Mouse (Mus musculus) c-Kit-positive CD71-negative TER-119-negative erythroid progenitor cells, embryonic 14.5 days (primary cell): ENCODE measurements around the gene 1700020D05Rik.

Experiments used
- DNase-seq: peaks from one replicate; pipeline ENCODE4 v3.0.0-alpha.2; 2013; ENCODE audit warnings: low read depth

Gene 1700020D05Rik

DNA sequence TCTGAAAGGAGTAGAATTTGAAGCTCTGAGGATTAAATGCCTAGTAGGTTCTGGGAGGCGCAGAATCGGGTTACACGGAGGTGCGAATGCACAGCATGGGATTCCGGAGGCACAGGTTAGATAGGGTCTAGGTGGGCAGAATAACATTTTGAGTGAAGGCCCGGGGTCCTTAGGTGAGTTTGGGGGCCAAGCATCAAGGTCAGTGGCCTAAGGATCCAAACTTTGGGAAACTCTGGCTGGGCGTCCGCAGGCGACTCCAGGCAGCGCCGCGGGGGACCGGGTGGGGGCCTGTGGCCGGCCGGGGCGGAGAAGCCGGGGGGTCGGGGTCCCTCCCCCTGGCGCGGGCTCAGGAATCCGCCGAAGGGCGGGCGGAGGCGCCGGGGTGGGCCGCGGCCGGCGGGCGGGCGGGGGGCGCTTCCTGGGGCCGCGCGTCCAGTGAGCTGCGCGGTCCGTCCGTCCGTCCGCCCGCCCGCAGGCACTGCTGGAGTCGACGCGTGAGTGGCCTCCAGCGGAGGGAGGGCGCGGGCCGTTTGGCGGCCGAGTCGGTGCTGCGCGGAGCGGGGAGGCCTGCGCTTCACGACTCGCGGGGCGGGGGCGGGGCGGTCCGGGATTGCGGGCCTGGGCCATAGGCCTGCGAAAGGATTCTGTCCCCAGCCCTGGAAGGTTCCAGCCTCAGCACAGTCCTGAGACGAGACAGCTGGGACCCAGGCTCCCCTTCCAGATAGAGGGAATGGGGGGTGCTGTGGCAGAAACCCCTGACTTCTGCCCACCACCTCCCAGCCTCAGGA, 29.1 kb downstream of the 1700020D05Rik start:
- DNase-seq: no peak

DNA sequence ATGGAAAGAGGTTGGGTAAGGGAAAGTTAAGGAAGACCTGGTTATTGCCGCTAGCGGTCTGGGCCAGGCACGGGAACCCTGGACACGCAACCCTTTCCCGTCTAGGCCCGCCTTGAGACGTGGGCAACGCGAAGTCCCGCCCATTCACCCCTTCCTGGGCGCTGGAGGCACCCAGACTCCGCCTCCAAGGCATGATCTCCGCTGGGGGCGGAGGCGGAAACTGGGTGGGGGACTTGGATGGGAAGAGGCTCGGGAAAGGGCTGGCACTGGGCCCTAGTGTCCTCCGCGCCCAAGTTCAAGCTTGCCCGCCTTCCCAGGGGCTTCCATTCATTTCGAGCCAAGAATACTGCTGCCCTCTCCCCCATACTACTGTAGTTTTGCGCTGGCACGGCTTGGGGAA, 29.9 kb downstream of the 1700020D05Rik start, which contains the start of gene Efemp2:
Efemp2 (plus strand) TSS at position 235 of the 400 bp plus-strand sequence.
- DNase-seq: no peak

DNA sequence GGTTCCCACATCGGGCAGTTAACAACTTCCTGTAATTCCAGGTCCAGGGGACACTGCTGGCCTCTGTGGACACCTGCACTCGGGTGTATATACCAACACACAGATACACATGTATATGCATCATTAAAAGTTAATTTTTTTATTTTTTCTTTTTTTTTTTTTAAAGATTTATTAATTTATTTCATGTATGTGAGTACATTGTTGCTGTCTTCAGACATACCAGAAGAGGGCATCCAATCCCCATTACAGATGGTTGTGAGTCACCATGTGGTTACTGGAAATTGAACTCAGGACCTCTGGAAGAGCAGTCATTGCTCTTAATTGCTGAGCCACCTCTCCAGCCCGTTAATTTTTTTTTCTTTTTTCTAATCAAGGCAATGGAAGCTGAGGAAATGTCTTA, 30.7 kb downstream of the 1700020D05Rik start:
- DNase-seq: no peak

DNA sequence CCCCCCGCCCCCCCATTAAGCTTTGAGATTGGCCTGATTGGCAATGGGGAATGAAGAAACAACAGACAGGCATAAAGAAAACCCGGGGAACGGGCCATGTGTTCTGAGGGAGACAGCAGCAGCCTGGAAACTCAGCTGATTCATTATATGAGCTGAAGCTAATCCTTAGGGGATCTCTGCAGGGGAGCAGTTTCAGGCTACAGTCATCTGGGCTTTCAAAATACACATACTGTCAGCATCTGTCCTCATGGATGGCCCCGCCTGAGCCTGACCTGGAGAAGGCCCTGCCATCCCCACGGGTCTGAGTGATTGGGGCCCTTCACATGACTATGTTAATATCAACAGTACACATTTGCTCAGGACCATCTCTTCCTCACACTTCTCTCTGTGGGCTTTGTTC, 31.7 kb downstream of the 1700020D05Rik start:
- DNase-seq: no peak

DNA sequence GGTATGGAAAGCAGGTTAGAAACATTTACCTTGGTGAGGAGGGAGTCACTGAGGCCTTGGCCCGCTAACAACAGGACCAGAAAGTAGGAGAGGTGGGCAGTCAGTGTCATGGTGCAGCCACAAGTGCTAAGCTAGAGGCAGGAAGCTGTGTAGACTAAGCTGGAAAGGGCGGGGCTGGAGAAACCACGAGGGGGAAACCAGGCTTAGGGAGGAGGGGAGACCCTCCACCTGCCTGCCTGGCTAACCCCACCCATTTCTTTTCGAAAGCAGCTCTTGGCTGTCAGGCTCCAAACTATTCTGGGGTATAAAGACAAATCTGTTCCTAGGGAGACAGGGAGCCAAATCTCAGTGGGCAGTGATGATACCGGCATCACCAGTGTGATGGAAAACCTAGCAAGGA, 35.2 kb downstream of the 1700020D05Rik start, which contains the start of gene Ctsw:
Ctsw (minus strand) TSS at position 134 of the 400 bp plus-strand sequence.
- no peak for DNase-seq

DNA sequence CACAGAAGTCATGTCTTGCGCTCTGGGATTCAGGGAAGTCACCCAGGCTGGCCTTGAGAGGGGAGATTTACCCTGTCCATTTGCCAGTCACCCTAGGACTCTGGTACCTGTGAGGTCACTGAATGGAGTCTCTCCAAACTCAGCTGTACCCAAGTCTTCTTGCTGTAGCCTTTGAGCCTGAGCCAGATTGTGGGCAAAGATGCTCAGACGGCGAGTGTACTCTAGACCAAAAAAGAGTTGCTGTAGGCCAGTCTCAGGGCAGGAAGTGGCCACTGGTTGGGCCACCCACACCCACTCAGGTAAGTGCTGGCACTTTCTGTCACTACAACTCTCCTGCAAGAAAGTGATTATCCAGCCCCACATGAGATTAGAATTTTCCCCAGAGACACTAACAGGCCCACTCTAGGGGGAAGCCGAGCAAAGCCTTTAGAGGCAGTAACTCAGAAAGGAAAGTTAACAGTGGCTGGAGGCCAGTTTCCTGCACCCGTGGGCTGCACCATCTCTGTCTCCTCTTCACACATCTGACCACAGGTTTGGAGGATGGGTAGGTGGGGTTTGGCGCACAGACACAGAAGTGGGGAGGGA, 36.6 kb downstream of the 1700020D05Rik start:
- DNase-seq: no peak

DNA sequence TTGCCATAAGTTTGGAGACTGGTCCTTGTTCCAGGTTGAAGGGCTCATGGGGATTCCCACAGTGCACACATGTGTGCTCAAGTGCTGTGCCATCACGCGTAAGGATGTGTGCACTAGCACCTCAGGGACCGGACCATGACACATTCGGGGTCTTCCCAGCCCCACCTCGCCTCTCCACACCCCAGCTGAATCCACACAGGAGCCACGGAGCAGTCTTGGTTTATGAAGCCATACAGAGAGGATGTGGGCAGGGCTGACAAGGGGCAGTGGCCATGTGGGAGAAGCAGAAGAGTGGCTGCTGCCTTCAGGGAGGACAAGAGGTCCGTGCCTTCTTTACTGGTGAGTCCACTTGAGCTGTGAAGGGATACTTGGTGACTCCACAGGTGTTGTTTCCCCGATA, 38.5 kb downstream of the 1700020D05Rik start:
- DNase-seq: no peak

DNA sequence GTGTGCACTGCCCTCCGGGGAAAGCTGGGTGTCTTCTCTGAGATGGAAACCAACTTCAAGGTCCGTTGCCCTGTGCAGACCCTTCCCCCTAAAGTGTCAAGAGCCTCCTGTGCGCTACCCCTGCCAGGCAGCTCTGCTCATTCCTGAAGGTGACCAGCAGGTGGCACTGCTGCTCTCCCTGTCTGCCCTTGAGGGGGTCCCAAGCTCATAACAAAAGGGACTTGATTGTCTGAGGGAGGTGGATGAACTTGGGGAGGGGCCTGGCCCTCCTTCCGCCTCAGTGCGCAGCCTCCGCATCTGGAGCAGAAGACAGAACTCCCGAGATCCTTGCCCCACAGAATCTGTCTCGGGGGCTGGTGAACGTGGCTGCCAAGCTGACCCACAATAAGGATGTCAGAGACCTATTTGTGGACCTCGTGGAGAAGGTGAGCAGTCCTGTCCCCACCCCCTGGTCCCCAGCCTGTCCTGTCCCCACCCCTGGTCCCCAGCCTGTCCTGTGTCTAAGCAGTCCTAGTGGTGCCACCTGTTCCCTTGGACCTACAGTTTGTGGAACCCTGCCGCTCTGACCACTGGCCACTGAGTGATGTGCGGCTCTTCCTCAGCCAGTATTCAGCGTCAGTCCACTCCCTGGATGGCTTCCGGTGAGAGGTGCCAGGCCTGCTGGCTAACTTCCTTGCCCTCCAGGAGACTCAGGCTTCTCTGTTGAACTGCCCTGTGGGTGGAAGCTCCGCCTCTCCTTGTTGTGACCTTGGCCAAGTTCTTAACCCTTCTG, 39.6 kb downstream of the 1700020D05Rik start:
- DNase-seq: no peak

DNA sequence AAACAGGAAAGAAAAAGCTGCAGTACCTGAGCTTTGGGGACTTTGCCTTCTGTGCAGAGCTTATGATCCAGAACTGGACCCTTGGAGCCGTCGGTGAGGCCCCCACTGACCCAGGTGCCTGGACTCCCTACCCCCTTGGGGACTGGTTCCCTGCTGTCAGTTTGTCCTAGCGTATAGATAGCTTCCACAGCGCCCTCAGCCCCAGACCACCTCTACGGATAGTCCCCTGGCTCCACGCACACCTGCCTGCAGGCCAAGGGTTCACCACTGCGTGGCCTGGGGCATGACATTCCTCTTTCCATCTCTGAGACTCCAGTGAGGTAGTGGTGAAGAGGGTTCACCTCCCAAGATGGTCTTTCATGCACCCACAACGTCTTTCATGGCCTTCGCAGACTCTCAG, 40.4 kb downstream of the 1700020D05Rik start:
- no peak for DNase-seq

DNA sequence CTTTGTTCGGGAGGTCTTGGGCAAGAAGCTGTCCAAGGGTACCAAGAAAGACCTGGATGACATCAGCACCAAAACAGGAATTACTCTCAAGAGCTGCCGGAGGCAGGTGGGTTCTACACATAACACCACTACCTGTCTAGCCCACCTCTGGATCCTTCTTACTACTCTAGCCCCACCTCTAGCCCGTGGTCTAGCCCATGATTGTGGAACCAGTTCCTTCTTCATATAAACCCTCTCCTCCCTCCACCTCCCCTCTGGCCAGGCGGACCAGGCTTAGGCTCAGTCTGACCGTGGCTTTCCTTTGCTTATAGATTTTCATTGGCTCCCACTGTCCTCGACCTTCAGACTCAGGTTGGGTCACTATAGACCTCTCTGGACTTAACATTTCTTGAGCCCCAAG, 42.2 kb downstream of the 1700020D05Rik start:
- DNase-seq: no peak

DNA sequence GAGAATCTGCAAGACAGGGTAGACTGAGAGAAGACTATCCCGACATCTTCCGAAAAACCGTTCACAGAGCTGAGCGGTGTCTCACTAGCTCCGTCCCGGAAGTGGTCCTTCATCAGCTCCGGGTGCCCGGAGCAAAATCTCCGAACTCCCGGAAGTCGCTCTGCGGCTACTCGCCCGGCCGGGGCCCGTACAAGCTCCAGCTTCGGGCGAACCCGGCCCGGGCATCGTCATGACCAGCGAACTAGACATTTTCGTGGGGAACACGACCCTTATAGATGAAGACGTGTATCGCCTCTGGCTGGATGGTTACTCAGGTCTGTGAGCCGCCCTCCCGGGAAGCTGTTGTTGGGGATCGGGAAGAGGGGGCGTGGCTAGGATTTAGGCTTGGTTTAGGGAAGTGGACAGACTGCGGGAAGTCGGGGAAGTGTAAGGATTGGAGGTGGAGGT, 43.1 kb downstream of the 1700020D05Rik start, which contains the start of gene Fibp:
Fibp (plus strand) TSS at position 151 of the 447 bp plus-strand sequence.
- peak; percentile 73 for DNase-seq

DNA sequence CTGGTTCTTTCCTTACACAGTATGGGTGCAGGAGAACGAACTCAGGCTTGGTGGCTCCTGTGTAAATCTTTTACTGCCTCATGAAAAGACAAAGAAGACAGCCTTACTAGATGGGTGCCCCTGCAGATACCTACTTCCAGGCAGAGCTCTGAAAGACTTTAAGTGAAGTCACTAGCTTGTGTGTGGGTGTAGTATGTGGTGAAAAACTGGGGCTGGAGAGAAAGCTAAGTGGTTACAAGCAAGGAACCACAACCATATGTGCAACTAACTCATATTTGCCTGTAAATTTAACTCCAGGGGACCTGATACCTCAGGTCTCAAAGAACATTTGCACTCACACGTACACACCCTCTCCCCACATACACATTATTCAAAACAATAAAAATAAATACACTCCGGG, 43.7 kb downstream of the 1700020D05Rik start:
- no peak for DNase-seq

DNA sequence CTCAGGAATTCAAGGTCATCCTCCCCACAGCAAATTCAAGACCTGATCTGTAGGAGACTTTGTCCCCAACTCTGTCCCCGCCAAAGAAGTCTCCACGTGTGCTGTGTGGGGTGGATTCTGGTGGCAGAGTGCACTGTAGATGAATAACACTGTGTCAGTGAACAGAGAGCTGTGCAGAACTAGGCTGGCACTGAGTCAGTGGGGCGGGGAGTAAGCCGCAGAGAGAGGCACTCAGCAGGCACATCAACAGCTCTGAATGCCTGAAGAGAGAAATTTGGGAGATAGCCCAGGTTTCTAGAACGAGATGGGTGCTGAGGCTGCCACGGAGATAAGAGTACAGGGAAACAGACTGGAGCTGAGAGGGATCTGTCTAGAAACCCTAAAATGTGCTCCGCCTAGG, 44.6 kb downstream of the 1700020D05Rik start:
- DNase-seq: no peak

DNA sequence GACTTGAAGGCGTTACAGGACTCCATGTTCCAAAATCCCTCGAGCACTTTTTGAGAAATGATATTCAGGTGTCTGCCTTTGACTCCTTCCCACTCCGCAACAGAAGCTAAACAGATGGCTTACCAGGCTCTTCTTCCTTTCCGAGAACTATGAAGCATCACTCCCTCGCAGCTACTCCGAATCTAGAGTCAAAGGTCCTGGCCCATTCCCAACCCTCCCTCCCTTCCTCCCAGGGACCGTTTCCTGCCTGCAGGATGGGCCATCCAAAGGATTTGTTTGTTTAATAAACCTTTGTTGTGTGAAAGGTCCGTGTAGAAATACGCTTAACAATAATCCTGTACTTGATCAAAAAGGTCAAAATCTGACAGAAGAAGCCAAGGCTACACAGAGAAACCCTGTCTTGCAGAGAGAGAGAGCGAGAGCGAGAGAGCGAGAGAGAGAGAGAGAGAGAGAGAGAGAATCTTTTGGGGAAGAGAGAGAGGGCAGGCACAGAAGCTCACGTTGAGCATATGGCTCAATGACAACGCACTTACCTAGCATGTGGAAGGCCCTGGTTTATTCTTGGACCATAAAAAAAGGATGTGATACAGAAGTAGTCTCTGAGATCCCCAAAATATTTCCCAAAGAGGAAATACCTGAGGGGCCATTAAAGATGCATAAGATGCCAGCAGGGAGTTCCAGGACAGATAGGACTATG, 45.7 kb downstream of the 1700020D05Rik start, which contains the start of gene Ccdc85b:
Ccdc85b (minus strand) TSS at position 149 of the 697 bp plus-strand sequence.
- DNase-seq: no peak

DNA sequence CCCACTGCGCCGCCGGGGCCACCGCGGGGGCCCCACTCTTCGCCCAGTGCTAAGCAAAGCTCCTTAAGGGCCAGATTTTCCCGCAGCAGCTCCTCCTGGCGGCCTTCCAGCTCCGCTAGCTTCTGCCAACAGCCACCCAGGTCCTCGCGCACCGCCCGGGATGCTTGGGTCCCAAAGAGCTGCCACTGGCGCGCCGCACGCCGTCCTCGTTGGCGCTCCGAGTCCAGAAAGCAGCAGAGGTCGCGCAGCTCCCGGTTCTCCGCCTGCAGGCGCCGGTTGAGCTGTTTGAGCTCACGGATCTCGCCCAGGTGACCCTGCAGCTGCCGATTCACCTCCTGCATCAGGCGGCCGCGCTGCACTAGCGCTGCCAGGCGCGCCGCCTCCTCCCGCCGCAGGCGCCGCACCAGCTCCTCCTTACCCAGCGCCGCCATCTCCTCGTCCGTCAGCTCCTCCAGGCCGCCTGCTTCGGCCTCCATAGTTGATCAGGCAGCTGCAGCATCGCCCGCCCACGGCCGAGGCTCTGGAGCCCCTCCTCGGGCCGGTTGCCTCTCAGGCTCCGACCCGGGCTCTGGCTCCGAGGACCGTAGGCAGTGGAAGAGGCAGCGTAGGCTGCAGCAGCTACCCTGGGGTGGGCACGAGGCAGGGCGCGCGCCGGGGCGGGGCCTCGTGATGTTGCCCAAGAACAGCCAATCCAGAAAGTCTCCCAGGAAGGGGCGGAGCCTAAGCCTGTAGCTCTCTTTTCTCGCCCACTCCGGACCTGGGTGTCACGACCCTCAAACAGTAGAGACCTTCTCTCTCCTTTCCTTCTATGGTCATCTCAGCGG, 46.5 kb downstream of the 1700020D05Rik start:
- DNase-seq: peak; percentile 88

DNA sequence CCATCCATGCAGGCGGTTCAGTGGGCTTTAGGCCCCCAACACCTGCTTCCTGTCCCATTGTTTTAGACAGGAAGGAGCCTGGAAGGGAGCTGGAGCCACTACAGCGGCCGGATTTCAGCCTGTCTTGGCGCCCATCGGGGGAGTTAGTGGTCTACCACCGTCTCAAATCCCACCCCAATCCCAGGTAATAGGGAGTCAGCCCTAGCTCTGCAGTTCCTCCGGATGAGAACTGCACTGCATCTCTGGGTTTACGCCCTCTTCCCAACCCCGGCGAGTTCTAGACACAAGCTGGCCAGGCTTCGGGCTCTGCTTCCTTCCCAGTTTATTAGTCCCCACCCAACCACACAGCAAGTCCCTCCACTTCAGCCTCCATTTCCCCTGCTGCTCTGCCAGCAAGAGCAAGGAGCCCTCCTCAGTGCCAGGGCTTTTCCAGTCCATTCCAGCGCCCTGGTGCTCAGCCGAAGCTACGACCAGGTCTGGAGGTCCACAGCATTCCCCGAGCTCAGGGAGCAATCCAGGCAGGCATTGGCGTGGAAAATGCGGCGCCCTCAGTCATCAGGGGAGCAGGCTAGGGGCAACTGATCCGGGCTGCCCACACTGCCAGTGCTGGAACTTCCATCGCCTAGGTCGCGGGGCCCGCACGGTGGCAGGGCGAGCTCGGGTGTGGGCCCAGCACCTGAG, 47.2 kb downstream of the 1700020D05Rik start:
- no peak for DNase-seq

DNA sequence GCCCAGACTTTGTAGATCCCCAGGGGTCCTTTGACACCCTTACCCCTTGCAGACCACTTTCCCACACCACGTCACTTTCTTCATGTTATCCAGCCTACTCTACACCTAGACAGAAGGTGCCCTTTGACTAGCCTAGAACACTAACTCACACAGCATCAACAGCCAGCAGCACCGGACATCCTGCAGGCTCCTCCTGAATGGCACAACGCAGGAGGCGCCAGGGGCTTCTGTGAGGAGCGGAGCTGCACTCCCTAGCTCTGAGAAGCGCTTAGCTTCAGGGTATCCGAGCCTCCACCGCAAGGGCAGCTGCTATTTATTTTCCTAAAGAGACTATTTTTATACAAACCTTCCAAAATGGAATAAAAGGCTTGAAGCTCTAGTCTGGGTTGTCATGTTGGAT, 48.0 kb downstream of the 1700020D05Rik start:
- DNase-seq: no peak

DNA sequence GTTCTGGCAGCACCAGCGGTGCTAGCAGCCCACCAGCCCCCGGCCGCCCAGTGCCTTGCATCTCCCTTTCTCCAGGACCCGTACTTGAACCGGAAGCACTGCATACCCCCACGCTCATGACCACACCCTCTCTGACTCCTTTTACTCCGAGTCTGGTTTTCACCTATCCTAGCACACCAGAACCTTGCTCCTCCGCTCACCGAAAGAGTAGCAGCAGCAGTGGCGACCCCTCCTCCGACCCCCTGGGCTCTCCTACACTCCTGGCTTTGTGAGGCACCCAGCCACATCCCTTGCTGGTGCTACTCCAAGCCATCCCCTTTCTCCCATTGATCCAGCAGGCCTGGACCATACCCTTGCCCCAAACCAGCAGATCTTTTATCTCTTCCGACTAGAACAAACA, 48.5 kb downstream of the 1700020D05Rik start:
- no peak for DNase-seq
